Mouse (Mus musculus) spleen, embryonic (tissue): ENCODE measurements around the gene Ppp1r1b.

ENCODE experiments used
- CTCF ChIA-PET: fragments of 350-600 bp; sonication (Branson Sonifier 250); formaldehyde crosslinking; loops from one replicate; lab custom pipeline; 2022; lab: Charles Lee

Gene Ppp1r1b

DNA sequence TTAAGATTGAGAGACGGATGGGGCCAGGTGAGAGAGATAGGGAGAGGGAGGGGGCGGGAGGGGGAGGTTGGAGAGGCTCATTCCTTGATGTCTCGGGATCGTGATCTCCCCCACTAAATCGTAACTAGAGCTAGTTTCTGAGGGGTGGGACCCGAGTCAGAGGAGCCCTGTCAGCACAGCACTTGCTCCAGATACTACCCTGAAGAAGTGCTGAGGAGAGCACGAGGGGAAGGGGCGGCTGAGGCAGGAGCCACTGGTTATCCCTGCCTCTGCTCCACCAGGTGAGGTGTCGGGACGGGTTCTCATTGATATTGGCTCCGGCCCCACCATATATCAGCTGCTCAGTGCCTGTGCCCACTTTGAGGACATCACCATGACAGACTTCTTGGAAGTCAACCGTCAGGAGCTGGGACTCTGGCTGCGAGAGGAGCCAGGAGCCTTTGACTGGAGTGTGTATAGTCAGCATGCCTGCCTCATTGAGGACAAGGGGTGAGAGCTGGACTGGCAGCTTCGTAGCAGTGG is 38.9 kb downstream of the Ppp1r1b start:
- CTCF ChIA-PET = interaction anchor here (0.6 kb wide), 1 partner anchor 144 kb away, joined by 4 read pairs; no protein-coding TSS in a partner anchor

DNA sequence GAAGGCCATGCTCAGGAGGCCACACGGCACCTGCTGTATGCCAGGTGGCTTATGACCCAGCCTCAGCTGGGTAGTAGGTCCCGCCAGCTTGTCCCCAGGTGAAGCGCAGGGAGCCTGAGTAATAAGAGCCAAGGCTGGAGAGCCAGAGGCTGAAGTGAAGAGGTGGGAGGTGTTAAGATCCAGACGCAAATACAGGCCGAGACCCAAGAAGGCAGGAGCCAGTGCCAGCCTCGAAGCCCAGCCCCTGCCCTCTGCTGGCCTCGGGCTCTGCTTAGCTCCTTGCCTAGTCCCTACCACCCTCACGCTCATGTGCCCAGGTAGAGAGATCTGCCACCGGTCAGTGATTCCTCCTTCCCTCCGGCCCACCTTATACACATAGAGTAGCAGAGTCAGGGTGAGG is 40.1 kb downstream of the Ppp1r1b start:
- CTCF ChIA-PET = interaction anchor here (0.6 to 1.8 kb wide), 4 partner anchors 15 to 46 kb away, joined by 3 to 13 read pairs (median 5); no protein-coding TSS in a partner anchor

DNA sequence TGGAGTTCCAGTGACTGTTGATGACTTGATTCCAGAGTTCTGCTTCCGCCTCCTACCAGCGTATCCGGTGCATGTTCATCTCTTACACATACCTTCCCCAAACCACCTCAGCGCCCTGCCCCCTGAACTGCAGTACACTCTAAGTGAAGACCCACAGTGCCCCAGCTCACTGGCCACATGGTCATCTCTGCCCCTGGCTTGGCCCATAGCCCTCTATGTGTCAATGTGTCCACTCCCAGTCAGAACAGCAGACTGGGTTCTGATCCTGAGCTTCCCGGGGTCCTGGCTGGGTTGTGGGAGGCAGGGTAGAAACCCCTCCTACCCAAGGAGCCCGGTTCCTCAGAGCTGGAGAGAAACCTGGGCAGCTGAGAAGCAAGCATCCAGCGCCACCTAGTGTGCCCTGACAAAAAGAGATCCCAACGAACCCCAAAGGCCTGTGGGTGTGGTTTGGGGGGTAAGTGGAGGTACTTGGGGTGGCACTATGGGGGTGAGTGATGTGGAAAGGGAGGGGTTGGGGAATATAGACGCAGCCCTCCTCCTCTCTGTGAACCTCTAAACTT is 41.1 kb downstream of the Ppp1r1b start:
- CTCF ChIA-PET = interaction anchor here (0.8 to 1.8 kb wide), 5 partner anchors 16 to 68 kb away, joined by 3 to 5 read pairs (median 5); no protein-coding TSS in a partner anchor

DNA sequence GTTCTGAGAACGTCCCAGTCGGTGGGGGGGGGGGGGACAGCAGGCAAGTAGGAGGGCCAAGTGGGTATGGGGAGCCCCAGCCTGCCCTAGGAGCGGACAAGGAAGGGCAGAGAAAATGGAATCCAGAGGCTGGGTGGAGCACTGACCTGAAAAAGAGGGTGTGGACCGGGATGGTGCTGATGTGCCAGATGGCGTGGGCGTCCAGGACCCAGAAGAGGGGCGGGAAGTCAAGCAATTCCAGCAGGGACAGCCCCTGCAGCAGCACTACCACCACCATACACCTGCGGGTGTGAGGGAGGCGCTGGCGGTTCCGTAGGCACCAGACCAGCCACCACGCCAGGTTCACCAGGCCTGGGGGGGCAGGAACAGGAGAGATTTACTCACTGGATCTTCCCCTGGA is 41.9 kb downstream of the Ppp1r1b start:
- CTCF ChIA-PET = interaction anchor here (0.8 to 1.8 kb wide), 2 partner anchors 48 to 67 kb away, joined by 3 to 5 read pairs; no protein-coding TSS in a partner anchor

DNA sequence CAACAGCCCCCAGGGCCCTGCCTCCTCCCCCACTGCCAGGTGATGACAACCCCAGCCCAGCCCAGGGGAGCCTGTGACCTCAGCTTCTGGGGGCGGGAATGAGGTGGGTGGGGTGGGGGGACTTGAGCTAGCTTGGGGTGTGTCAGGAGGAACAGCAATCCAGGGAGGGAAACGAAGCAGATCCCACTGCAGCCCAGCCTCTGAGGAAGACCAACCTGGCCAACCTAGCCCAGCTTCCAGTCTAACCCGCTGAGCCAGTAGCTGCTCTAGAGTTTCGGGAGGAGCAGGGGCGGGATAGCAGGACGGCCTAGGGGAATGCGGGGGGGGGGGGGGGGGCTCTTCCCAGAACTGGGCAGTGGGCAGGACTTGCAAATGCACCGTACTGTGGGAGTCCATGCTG is 43.8 kb downstream of the Ppp1r1b start:
- CTCF ChIA-PET = interaction anchor here (0.7 kb wide), 1 partner anchor 13 kb away, joined by 4 read pairs; no protein-coding TSS in a partner anchor

DNA sequence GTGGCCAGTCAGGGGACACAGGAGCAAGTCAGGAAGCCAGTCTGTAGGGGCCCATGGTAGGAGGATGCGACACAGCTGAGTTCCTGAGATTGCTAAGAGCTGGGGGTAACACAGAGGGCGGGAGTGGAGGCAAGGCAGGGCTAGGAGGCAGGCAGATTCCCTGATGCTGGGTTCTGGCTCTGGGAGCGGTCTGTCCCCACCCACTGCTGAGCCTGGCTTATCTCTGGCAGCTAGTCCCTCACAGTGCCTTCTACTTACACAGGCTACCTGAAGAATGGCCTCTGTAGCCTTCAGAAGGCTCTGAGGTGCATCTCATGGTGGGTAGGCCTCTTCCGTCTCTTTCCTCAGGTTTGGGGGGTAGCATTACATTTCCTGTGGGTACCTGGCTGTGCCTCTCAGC is 44.4 kb downstream of the Ppp1r1b start:
- CTCF ChIA-PET = interaction anchor here (0.7 kb wide), 1 partner anchor 14 kb away, joined by 4 read pairs; no protein-coding TSS in a partner anchor

DNA sequence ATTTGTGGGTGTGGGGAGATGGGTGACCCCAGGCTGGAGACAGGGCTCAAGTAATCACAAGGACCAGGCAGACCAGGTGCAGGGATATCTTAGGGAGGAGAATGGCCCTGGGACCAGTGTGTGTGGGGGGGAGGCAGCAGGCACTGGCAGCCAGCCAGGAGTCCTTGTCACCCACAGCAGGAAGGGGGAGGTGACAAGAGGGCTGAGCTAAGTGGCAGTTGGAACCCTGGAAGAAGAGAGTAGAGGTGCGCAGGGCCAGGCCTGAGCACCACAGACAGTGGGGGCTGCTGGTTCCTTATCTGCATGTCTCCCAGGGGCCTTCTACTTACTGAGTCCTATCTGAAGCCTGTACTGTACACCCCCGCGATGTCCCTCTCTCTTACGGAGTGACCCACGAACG is 45.1 kb downstream of the Ppp1r1b start:
- CTCF ChIA-PET = no interaction called here

DNA sequence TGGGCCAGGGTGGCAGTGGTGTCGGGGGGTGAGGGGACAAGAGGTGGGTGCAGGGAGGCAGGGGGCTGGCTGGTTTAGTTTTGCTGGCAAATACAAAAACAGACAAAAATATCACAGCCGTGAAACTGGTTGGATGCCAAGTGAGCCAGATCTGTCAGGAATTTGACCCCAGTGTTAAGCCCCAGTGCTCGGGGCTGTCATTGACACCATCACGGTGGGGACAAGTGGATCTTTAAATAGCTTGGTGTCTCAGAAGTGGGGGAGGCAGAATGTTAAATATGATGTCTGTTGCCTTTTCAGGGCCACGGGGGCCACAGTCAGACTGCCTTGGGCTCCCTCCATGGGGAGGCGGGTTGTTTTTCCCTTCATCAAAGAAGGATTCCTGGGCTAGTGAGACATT is 46.1 kb downstream of the Ppp1r1b start:
- CTCF ChIA-PET = no interaction called here

DNA sequence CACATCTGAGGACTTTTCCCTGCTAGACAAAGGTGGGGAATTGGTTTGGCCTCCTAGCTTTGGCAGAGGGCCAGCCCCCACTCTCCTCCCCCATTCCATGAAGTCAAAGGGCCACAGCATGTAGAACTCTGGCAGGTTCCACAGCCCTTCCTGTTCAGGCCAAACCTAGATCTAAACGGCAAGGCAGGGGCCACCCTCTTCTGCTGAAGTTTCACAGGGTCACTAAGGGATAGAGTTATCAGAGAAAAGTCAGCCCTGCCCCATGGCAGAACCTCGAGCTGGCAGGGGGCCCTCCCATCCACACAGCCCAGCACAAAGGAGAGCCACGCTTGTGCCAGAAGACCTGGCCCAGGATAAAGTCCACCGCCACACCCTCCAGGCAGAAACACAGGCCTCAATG is 46.8 kb downstream of the Ppp1r1b start:
- CTCF ChIA-PET = interaction anchor here (0.6 kb wide), 1 partner anchor 419 kb away, joined by 3 read pairs; no protein-coding TSS in a partner anchor

DNA sequence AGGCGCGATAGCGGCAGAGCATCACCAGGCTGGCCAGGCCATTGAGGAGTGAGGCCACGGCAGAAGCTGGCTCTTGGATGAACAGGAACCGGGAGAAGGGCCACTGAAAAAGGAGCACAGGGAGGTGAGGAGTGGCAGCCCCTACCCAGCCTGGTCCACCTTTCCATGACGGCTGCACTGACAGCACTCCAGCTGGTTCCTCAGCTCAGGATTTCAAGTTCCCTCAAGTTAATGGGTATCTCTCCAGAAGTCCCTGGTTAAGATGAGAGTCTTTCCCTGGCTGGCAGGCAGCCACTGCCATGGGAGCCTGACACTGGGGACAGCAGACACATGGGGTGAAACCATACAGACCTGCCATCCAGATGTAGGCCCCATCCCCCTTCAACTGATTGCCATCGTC is 49.7 kb downstream of the Ppp1r1b start:
- CTCF ChIA-PET = interaction anchor here (0.6 kb wide), 1 partner anchor 51 kb away, joined by 3 read pairs; no protein-coding TSS in a partner anchor

DNA sequence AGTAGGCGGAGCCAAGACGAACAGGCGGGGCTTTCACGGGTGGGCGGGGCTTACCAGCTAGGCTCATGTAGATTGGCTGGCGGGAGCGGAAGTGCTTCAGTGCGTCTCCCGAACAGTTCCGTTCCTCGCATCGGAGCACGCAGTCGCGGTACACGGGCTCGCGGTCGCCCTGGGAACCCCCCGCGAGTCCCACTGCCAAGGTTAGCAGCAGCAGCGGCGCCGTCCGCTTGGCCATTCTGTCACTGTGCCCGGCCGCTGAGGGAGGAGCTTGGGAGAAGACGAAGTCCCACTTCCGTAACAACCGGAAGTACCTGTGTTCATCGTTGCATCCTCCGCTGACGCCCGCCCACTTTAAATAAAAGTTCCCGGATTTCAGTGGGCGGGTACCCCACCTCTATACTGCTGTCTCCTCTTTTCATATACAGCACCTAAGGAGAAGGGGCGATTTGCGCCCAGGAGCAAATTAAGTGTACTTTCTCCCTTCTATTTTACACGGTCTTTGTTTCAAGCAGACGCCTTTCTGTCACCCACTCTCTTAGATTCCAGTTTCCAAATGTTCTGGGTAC is 52.0 kb downstream of the Ppp1r1b start, which contains the start of gene Pgap3:
Gene Pgap3, minus strand, starts transcription at position 330 of the 566 bp plus-strand sequence.
- CTCF ChIA-PET = interaction anchor here (0.6 kb wide), 1 partner anchor 147 kb away, joined by 3 read pairs; no protein-coding TSS in a partner anchor

DNA sequence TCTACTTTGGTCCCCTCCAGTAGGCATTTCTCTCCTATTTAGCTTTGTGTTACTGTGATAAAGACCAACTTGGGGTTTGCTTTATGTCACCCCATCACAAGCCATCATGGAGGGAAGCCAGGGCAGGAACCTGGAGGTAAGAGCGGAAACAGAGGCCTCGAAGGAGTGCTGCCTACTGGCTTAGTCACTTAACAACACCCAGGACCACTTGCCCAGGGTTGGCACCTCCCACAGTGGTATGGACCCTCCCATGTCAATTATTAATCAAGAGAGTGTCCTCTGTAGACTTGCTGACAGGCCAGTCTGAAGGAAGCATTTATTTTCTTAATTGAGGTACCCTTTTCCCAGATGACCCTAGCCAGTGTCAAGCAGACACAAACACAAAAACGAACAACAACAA is 52.6 kb downstream of the Ppp1r1b start:
- CTCF ChIA-PET = interaction anchor here (0.6 kb wide), 1 partner anchor 148 kb away, joined by 3 read pairs; no protein-coding TSS in a partner anchor

DNA sequence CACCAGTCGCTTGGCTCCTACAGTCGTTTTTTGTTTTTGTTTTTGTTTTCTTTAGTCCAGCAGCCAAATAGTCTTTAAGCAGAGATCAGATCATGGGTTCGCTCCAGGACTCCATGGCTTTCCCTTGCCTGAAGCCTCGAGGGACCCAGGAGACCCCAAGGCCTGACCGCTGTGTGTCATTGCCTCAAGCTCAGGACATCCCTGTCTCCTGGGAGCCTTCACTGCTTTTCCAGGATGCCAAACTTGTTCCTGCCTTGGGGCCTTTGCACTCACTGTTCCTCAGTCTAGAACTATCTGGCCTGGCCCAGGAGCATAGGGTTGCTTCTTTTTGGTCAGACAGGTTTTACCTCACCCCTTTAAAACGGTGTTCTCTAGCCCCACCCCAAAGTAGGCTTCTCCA is 58.4 kb downstream of the Ppp1r1b start:
- CTCF ChIA-PET = no interaction called here
